Mouse (Mus musculus) limb, embryonic 13.5 days (tissue): ENCODE results near the gene Atp9a. TPM values are rescaled to one million over a fixed set of nuclear protein-coding genes. Genes with fewer than 3 reads are reported as not detected.
A peak's percentile ranks its signal among the peaks of the same experiment; 100 is the strongest.

Experiments used
- ATAC-seq: fragments of 200-750 bp; cut with Nextera tagmentation; 2 replicates; pipeline ENCODE4 v1.8.0; 2017; ENCODE audit warnings: low read depth, moderate number of reproducible peaks, moderate TSS enrichment; ENCODE audit not compliant: low FRiP score
- H3K27ac ChIP-seq: fragments of 300-500 bp; sonication (generic); 2 replicates; pipeline ENCODE4 v1.5.1; 2015; ENCODE audit warnings: inconsistent platforms, mild to moderate bottlenecking, moderate library complexity
- H3K27me3 ChIP-seq: fragments of 300-500 bp; sonication (generic); 2 replicates; pipeline ENCODE4 v1.6.1; 2015; ENCODE audit warnings: mild to moderate bottlenecking, inconsistent platforms
- H3K36me3 ChIP-seq: fragments of 300-500 bp; sonication (generic); 2 replicates; pipeline ENCODE4 v1.6.1; 2015; ENCODE audit warnings: inconsistent platforms, mild to moderate bottlenecking, moderate library complexity
- H3K4me1 ChIP-seq: fragments of 300-500 bp; sonication (generic); 2 replicates; pipeline ENCODE4 v1.6.1; 2015; ENCODE audit warnings: inconsistent platforms
- H3K4me2 ChIP-seq: fragments of 300-500 bp; sonication (generic); replicated peaks from 2 replicates; pipeline ENCODE4 v1.6.1; 2015; ENCODE audit warnings: inconsistent platforms, mild to moderate bottlenecking, moderate library complexity
- H3K4me3 ChIP-seq: fragments of 300-500 bp; sonication (generic); 2 replicates; pipeline ENCODE4 v1.5.1; 2015; ENCODE audit warnings: moderate library complexity, mild to moderate bottlenecking, inconsistent platforms
- H3K9ac ChIP-seq: fragments of 300-500 bp; sonication (generic); 2 replicates; pipeline ENCODE4 v1.6.1; 2015; ENCODE audit warnings: mild to moderate bottlenecking, inconsistent platforms
- H3K9me3 ChIP-seq: fragments of 300-500 bp; sonication (generic); 2 replicates; pipeline ENCODE4 v1.6.1; 2016; ENCODE audit warnings: inconsistent platforms
- WGBS: fragments of 180-500 bp; shearing (Covaris S2); methylation state at CpG from one replicate; pipeline ENCODE4 v1.1.7; 2015; 5-methylcytosine and 5-hydroxymethylcytosine counted together
- polyA plus RNA-seq: library from polyadenylated mRNA; unstranded; fragments of >200 nt; fragmentation: Nextera tagmentation; extraction: Ambion mirVana; gene quantifications from 2 replicates; pipeline ENCODE4 v1.2.1, GENCODE M21; 2015

The Atp9a gene
- polyA plus RNA-seq, 1 experiment from 2014 or later: 22.6 TPM

- no peak overlapping the region for H3K9ac ChIP-seq
- ATAC-seq: no peak
- H3K36me3 ChIP-seq: no peaks in the 10 kb centered on the region
- 51% methylated on average over 6 of the region's 6 CpGs for WGBS
- peaks cover 63% of the 10 kb centered on the region for H3K4me1 ChIP-seq
- H3K27me3 ChIP-seq: peaks cover 5% of the 10 kb centered on the region; the same call in 1 of the 2 replicates
- no peaks in the 10 kb centered on the region for H3K9me3 ChIP-seq
- H3K4me3 ChIP-seq: no peak overlapping the region
- no peak overlapping the region for H3K4me2 ChIP-seq
- no peak overlapping the region for H3K27ac ChIP-seq
Observed at GRCm38 (mm10) chr2:168609653-168610248, 132.5 kb downstream of the Atp9a start.

DNA sequence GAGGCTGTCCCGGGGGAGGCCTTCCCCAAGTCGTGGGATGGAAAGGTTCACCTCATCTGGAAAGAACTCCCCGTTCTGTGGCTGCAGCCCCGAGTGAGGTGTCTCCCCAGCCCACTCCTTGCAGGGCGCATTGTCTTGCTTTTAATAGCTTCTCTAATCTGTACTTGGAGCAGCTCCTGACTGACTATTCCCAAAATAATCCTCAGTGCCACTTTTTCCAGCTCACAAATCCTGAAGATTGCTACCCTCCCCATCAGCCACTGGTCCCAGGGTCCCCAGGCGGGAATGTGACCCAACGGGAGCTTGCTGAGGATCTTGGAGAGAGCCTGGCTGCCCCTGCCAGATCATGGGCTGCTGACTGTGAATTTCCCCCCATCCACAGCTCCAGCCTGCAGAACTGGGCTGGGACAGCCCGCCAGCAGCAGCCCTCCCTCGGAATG is 134.1 kb downstream of the Atp9a start:
- H3K9ac ChIP-seq: no peak overlapping the region; the same call in 1 of the 2 replicates
- peaks cover 68% of the 10 kb centered on the region for H3K4me1 ChIP-seq
- H3K4me2 ChIP-seq: no peak overlapping the region
- H3K9me3 ChIP-seq: no peaks in the 10 kb centered on the region
- H3K27ac ChIP-seq: no peak overlapping the region
- no peaks in the 10 kb centered on the region for H3K36me3 ChIP-seq
- no peak overlapping the region for H3K4me3 ChIP-seq
- WGBS: 58% methylated on average over 9 of the region's 9 CpGs
- peaks cover 8% of the 10 kb centered on the region for H3K27me3 ChIP-seq
- no peak for ATAC-seq

GRCm38 (mm10) chr2:168604655-168605070 is 137.5 kb downstream of the Atp9a start:
- H3K4me2 ChIP-seq: peak overlapping the region; percentile 21
- peak; percentile 18; the same call in 1 of the 2 replicates for ATAC-seq
- H3K4me1 ChIP-seq: peaks cover 80% of the 10 kb centered on the region
- H3K27me3 ChIP-seq: peaks cover 33% of the 10 kb centered on the region
- no peaks in the 10 kb centered on the region for H3K9me3 ChIP-seq
- peak overlapping the region; percentile 66 for H3K27ac ChIP-seq
- H3K4me3 ChIP-seq: no peak overlapping the region
- 12% methylated on average over 16 of the region's 16 CpGs for WGBS
- no peaks in the 10 kb centered on the region for H3K36me3 ChIP-seq
- H3K9ac ChIP-seq: no peak overlapping the region

- Histone ChIP-seq H3K9me3 (no peaks in the 10 kb centered on the region), H3K9ac (no peak overlapping the region), H3K27ac (peak overlapping the region; percentile 39; the same call in 1 of the 2 replicates), H3K27me3 (peaks cover 49% of the 10 kb centered on the region), H3K4me3 (peak overlapping the region; percentile 64; the same call in 1 of the 2 replicates), H3K36me3 (no peaks in the 10 kb centered on the region), H3K4me2 (peak overlapping the region; percentile 86), H3K4me1 (peaks cover 63% of the 10 kb centered on the region)
- no peak for ATAC-seq
- 11% methylated on average over 12 of the region's 12 CpGs for WGBS
Observed at GRCm38 (mm10) chr2:168602387-168602741, 139.8 kb downstream of the Atp9a start.

- peak within 1 kb of the TSS; percentile 86 for H3K4me2 ChIP-seq
- peak; percentile 83 for ATAC-seq
- H3K36me3 ChIP-seq: no peaks in the 10 kb centered on the region
- H3K27me3 ChIP-seq: peaks cover 49% of the 10 kb centered on the region
- H3K9me3 ChIP-seq: no peaks in the 10 kb centered on the region
- WGBS: under 1% methylated on average over 54 of the region's 56 CpGs
- H3K9ac ChIP-seq: peak within 1 kb of the TSS; percentile 78
- H3K27ac ChIP-seq: peak within 1 kb of the TSS; percentile 93
- peaks cover 63% of the 10 kb centered on the region for H3K4me1 ChIP-seq
- H3K4me3 ChIP-seq: peak within 1 kb of the TSS; percentile 64
Observed at GRCm38 (mm10) chr2:168601491-168602386, 140.5 kb downstream of the Atp9a start, which contains the start of gene Nfatc2. Gene Nfatc2 (minus strand): TSS chr2:168601657.

- H3K9me3 ChIP-seq: no peaks in the 10 kb centered on the region
- H3K4me3 ChIP-seq: peak overlapping the region; percentile 64
- H3K27ac ChIP-seq: peak overlapping the region; percentile 93
- H3K4me1 ChIP-seq: peaks cover 66% of the 10 kb centered on the region
- WGBS: under 1% methylated on average over 32 of the region's 32 CpGs
- no peak; the same call in 1 of the 2 replicates for ATAC-seq
- peak overlapping the region; percentile 78 for H3K9ac ChIP-seq
- peak overlapping the region; percentile 86 for H3K4me2 ChIP-seq
- H3K36me3 ChIP-seq: no peaks in the 10 kb centered on the region
- H3K27me3 ChIP-seq: peaks cover 49% of the 10 kb centered on the region
Observed at GRCm38 (mm10) chr2:168600750-168601490, 141.3 kb downstream of the Atp9a start.

- H3K27me3 ChIP-seq: peaks cover 54% of the 10 kb centered on the region
- no peak for ATAC-seq
- no peaks in the 10 kb centered on the region for H3K9me3 ChIP-seq
- no peak overlapping the region for H3K4me2 ChIP-seq
- no peak overlapping the region for H3K9ac ChIP-seq
- H3K4me3 ChIP-seq: no peak overlapping the region
- peaks cover 19% of the 10 kb centered on the region for H3K4me1 ChIP-seq
- H3K36me3 ChIP-seq: no peaks in the 10 kb centered on the region
- 80% methylated on average over 7 of the region's 7 CpGs for WGBS
- no peak overlapping the region for H3K27ac ChIP-seq
Observed at GRCm38 (mm10) chr2:168595693-168596092, 146.5 kb downstream of the Atp9a start.

DNA sequence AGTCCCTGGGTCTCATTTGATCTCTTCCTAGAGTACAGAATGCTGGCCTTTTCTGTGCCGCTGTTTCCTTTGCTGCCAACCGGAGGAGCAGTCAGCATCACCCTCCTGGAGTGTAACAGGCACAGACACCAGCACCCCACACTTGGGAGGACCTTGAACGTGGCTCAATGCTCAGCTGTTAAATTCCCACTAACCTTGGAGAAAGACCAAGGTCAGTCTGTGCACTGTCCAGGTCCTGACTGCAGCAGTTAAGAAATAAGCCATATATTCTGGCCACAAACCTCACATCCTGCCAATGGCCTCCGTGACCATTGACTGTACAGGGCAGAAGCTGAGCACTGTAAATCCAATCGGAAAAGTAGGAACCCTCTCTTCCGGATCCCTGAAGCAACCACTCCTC is 148.5 kb downstream of the Atp9a start:
- no peak overlapping the region for H3K27ac ChIP-seq
- WGBS: 79% methylated on average over 6 of the region's 6 CpGs
- ATAC-seq: no peak
- H3K36me3 ChIP-seq: no peaks in the 10 kb centered on the region
- no peak overlapping the region for H3K4me3 ChIP-seq
- H3K9me3 ChIP-seq: no peaks in the 10 kb centered on the region
- H3K4me1 ChIP-seq: peaks cover 26% of the 10 kb centered on the region
- H3K9ac ChIP-seq: no peak overlapping the region
- H3K4me2 ChIP-seq: no peak overlapping the region
- peaks cover 57% of the 10 kb centered on the region for H3K27me3 ChIP-seq

- Histone ChIP-seq H3K27me3 (peaks cover 53% of the 10 kb centered on the region), H3K4me2 (no peak overlapping the region), H3K9me3 (no peaks in the 10 kb centered on the region), H3K27ac (no peak overlapping the region), H3K4me1 (peaks cover 32% of the 10 kb centered on the region), H3K9ac (no peak overlapping the region), H3K36me3 (no peaks in the 10 kb centered on the region), H3K4me3 (no peak overlapping the region)
- ATAC-seq: no peak
- 84% methylated on average over 5 of the region's 5 CpGs for WGBS
Observed at GRCm38 (mm10) chr2:168593004-168593403, 149.2 kb downstream of the Atp9a start.

DNA sequence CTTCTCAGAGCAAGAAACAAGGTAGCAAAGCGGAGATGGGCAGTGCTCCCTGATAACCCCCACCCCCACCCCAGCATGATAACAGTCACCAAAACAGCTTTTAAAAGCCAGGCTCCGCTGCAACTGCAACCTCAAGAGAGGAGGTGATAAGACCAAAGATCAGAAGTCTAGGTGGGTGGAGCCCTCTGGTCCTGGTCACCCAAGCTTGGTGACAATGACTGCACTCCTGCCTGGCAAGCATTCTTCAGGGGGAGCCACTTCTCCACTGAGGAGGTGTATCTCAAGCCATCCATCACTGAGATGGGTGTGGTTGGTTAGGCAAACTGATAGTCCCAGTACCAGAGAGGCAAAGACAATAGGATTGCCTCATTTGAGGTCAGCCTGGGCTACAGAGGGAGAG is 151.1 kb downstream of the Atp9a start:
- ATAC-seq: no peak
- peaks cover 44% of the 10 kb centered on the region for H3K4me1 ChIP-seq

GRCm38 (mm10) chr2:168590556-168590955 is 151.7 kb downstream of the Atp9a start:
- no peaks in the 10 kb centered on the region for H3K36me3 ChIP-seq
- ATAC-seq: 0 out of 2 replicates have a peak, but pooled peaks have one; percentile 34
- H3K27ac ChIP-seq: no peak overlapping the region
- 0 out of 2 replicates have a peak overlapping the region, but pooled peaks have one; percentile 46 for H3K9ac ChIP-seq
- peak overlapping the region; percentile 44 for H3K4me3 ChIP-seq
- no peaks in the 10 kb centered on the region for H3K9me3 ChIP-seq
- peaks cover 48% of the 10 kb centered on the region for H3K27me3 ChIP-seq
- H3K4me1 ChIP-seq: peaks cover 43% of the 10 kb centered on the region
- peak overlapping the region; percentile 75 for H3K4me2 ChIP-seq
- 37% methylated on average over 10 of the region's 10 CpGs for WGBS

More for the DNA sequence above, 151.1 kb downstream of the Atp9a start:
- Histone ChIP-seq H3K4me2 (no peak overlapping the region), H3K4me3 (no peak overlapping the region), H3K27ac (no peak overlapping the region), H3K9me3 (no peaks in the 10 kb centered on the region), H3K27me3 (peaks cover 48% of the 10 kb centered on the region), H3K9ac (no peak overlapping the region), H3K36me3 (no peaks in the 10 kb centered on the region)
- WGBS: 61% methylated on average over 2 of the region's 2 CpGs
